Mouse (Mus musculus) MEL (cell line): ENCODE results near the gene Cdk4. TPM values are rescaled to one million over a fixed set of nuclear protein-coding genes. Genes with fewer than 3 reads are reported as not detected.

Experiments
- DNase-seq: peaks from one replicate; pipeline ENCODE4 v3.0.0; 2011; ENCODE audit warnings: low read depth, low spot score
- H3K27ac ChIP-seq: 2 replicates; pipeline ENCODE4 v1.5.1; 2012; ENCODE audit warnings: low read depth, mild to moderate bottlenecking, control low read depth, low read length, moderate library complexity; ENCODE audit not compliant: control insufficient read depth
- H3K27me3 ChIP-seq, 2 experiments: fragments of 150-350 bp in 1 of 2; sonication (generic) in 1 of 2; 2 replicates each; pipeline ENCODE4 v1.6.1; 2012; ENCODE audit warnings: low read length in 2 of 2, mild to moderate bottlenecking in 2 of 2, improper control_type of control experiment in 1 of 2, moderate library complexity in 1 of 2; ENCODE audit not compliant: insufficient read depth in 2 of 2, control insufficient read depth in 1 of 2
- H3K36me3 ChIP-seq, 2 experiments: 2 replicates each; pipeline ENCODE4 v1.6.1; 2012 to 2014; ENCODE audit warnings: low read length in 2 of 2, improper control_type of control experiment in 1 of 2, inconsistent platforms in 1 of 2, mild to moderate bottlenecking in 1 of 2; ENCODE audit not compliant: insufficient read depth in 2 of 2, control insufficient read depth in 1 of 2
- H3K4me1 ChIP-seq, 2 experiments: fragments of 150-350 bp in 1 of 2; sonication (generic) in 1 of 2; 2 replicates each; pipeline ENCODE4 v1.6.1; 2012; ENCODE audit warnings: low read length in 2 of 2, improper control_type of control experiment in 1 of 2, mild to moderate bottlenecking in 1 of 2; ENCODE audit not compliant: insufficient read depth in 2 of 2, control insufficient read depth in 1 of 2
- H3K4me3 ChIP-seq, 2 experiments: fragments of 150-350 bp in 1 of 2; sonication (generic) in 1 of 2; 2 replicates each; pipeline ENCODE4 v1.5.1; 2012; ENCODE audit warnings: low read depth in 2 of 2, low read length in 2 of 2, mild to moderate bottlenecking in 2 of 2, moderate library complexity in 2 of 2, control low read depth in 1 of 2, improper control_type of control experiment in 1 of 2; ENCODE audit not compliant: control insufficient read depth in 1 of 2, insufficient read depth in 1 of 2
- H3K79me2 ChIP-seq: 2 replicates; pipeline ENCODE4 v1.6.1; 2012; ENCODE audit warnings: mild to moderate bottlenecking, low read length, moderate library complexity; ENCODE audit not compliant: control insufficient read depth, poor library complexity, insufficient read depth
- H3K9ac ChIP-seq: 2 replicates; pipeline ENCODE4 v1.6.1; 2012; ENCODE audit warnings: low read depth, mild to moderate bottlenecking, control low read depth, low read length, moderate library complexity; ENCODE audit not compliant: control insufficient read depth, poor library complexity, severe bottlenecking
- H3K9me3 ChIP-seq: fragments of 150-350 bp; sonication (generic); replicated peaks from 2 replicates; pipeline ENCODE4 v1.6.1; 2012; ENCODE audit warnings: mild to moderate bottlenecking, low read length, improper control_type of control experiment, moderate library complexity; ENCODE audit not compliant: insufficient read depth
- CHD2 ChIP-seq: IDR thresholded peaks from 2 replicates; pipeline ENCODE4 v1.6.1; 2011; ENCODE audit warnings: low read length, improper control_type of control experiment
- ELF1 ChIP-seq: IDR thresholded peaks from 2 replicates; pipeline ENCODE4 v1.6.1; 2014; ENCODE audit warnings: low read depth, mild to moderate bottlenecking, inconsistent platforms, low read length, improper control_type of control experiment, moderate library complexity
- ETS1 ChIP-seq: IDR thresholded peaks from 2 replicates; pipeline ENCODE4 v1.6.1; 2012; ENCODE audit warnings: low read depth, mild to moderate bottlenecking, inconsistent platforms, low read length, improper control_type of control experiment, moderate library complexity
- GATA1 ChIP-seq: IDR thresholded peaks from 2 replicates; pipeline ENCODE4 v1.6.1; 2011; ENCODE audit warnings: low read depth, low read length, improper control_type of control experiment
- MAFK ChIP-seq: IDR thresholded peaks from 2 replicates; pipeline ENCODE4 v1.6.1; 2011; ENCODE audit warnings: low read depth, mild to moderate bottlenecking, low read length, improper control_type of control experiment, borderline replicate concordance
- MAZ ChIP-seq: IDR thresholded peaks from 2 replicates; pipeline ENCODE4 v1.6.1; 2012; ENCODE audit warnings: low read depth, mild to moderate bottlenecking, inconsistent platforms, low read length, improper control_type of control experiment
- MEF2A ChIP-seq: IDR thresholded peaks from 2 replicates; pipeline ENCODE4 v1.6.1; 2014; ENCODE audit warnings: low read depth, mild to moderate bottlenecking, inconsistent platforms, low read length, improper control_type of control experiment; ENCODE audit not compliant: poor library complexity, insufficient replicate concordance, severe bottlenecking; ENCODE audit errors: extremely low read depth
- MXI1 ChIP-seq: IDR thresholded peaks from 2 replicates; pipeline ENCODE4 v1.6.1; 2011; ENCODE audit warnings: mild to moderate bottlenecking, low read depth, low read length, improper control_type of control experiment
- MYB ChIP-seq: IDR thresholded peaks from 2 replicates; pipeline ENCODE4 v1.6.1; 2011; ENCODE audit warnings: mild to moderate bottlenecking, low read depth, low read length, improper control_type of control experiment
- SIN3A ChIP-seq: IDR thresholded peaks from 2 replicates; pipeline ENCODE4 v1.6.1; 2012; ENCODE audit warnings: low read length, improper control_type of control experiment, inconsistent platforms
- TBP ChIP-seq: IDR thresholded peaks from 2 replicates; pipeline ENCODE4 v1.8.0; 2011; ENCODE audit warnings: low read depth, low read length, improper control_type of control experiment
- TCF12 ChIP-seq: IDR thresholded peaks from 2 replicates; pipeline ENCODE4 v1.6.1; 2014; ENCODE audit warnings: low read depth, mild to moderate bottlenecking, inconsistent platforms, low read length, improper control_type of control experiment, moderate library complexity
- UBTF ChIP-seq: IDR thresholded peaks from 2 replicates; pipeline ENCODE4 v1.6.1; 2012; ENCODE audit warnings: low read depth, mild to moderate bottlenecking, inconsistent platforms, low read length, improper control_type of control experiment, moderate library complexity, borderline replicate concordance; ENCODE audit not compliant: insufficient read depth
- USF2 ChIP-seq, 2 experiments: IDR thresholded peaks; 2 replicates each; pipeline ENCODE4 v1.6.1; 2011 to 2012; ENCODE audit warnings: improper control_type of control experiment in 2 of 2, low read length in 2 of 2, borderline replicate concordance in 1 of 2, inconsistent platforms in 1 of 2, low read depth in 1 of 2, mild to moderate bottlenecking in 1 of 2; ENCODE audit not compliant: insufficient read depth in 1 of 2
- ZC3H11A ChIP-seq: IDR thresholded peaks from 2 replicates; pipeline ENCODE4 v1.6.1; 2012; ENCODE audit warnings: low read depth, mild to moderate bottlenecking, inconsistent platforms, low read length, improper control_type of control experiment
- polyA plus RNA-seq, 2 experiments: library from polyadenylated mRNA; stranded (reverse) in 1 of 2; unstranded in 1 of 2; fragments of >175 nt in 1 of 2; fragments of >200 nt in 1 of 2; gene quantifications; 2 replicates each; pipeline versions ENCODE4 v1.2.1 to v1.2.4; 2012; ENCODE audit warnings: low replicate concordance in 2 of 2, low read depth in 1 of 2; ENCODE audit not compliant: insufficient read length in 2 of 2, insufficient read depth in 1 of 2, missing spikeins in 1 of 2
- total RNA-seq: library from RNA; depleted of rRNA; stranded (reverse); fragments of 300-350 nt; gene quantifications from 2 replicates; pipeline ENCODE4 v1.2.3, GENCODE M21; 2012

The Cdk4 gene
- total and polyA plus RNA-seq, 3 experiments = 443 to 1,325 (median 843) TPM

DNA sequence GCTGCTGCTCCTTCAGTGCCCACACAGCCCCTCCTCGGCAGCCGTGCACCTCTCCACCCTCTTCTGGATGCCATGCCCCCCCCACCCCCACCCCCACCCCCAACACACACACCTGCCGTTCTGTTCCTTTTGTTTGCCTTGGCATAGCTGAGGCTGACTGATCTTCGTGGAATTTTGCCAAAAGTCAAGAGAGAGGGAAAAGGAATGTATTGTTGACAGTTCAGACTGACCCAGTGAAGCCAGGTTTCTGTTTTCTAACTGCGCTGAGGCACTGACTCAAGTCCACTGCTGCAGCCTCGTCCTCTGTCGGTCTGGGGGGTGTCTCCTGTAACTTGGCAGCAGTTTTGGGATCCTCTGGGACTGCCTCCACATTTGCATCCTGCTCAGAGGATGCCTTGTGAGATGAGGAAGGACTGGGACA, 31.1 kb downstream of the Cdk4 start:
- H3K4me3 ChIP-seq = no peak overlapping the region
- DNase-seq = no peak
- no peak overlapping the region for H3K9ac ChIP-seq
- no peaks in the 10 kb centered on the region for H3K79me2 ChIP-seq
- no peaks in the 10 kb centered on the region for H3K4me1 ChIP-seq
- no peaks in the 10 kb centered on the region for H3K36me3 ChIP-seq
- no peaks in the 10 kb centered on the region for H3K9me3 ChIP-seq
- H3K27me3 ChIP-seq = no peaks in the 10 kb centered on the region
- no peak for TF ChIP-seq UBTF
- TF ChIP-seq ELF1 = no peak
- no peak for TF ChIP-seq MAFK
- no peak for TF ChIP-seq TBP
- no peak for TF ChIP-seq ETS1
- no peak overlapping the region for H3K27ac ChIP-seq

DNA sequence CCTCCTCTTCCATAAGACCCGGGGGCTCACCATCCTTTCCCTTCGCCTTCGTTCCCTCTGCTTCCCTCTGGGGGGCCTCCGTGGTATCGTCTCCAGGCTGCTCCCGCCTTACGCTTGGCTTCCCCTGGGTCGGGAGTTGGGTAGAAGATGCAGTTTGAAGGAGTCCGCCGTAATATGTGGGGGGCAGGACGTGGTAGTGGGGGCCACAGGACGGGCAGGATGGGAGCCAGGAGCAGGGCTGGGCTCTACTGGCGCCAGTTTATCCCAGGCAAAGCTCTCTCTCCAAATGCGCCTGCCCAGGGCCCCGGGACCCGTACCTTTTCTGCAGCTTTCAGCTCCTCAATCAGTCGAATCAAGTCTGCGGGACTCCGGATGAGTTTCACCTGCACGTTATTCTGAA, 35.2 kb downstream of the Cdk4 start:
- H3K27ac ChIP-seq = no peak overlapping the region
- peaks cover 2 to 13% of the 10 kb centered on the region in 2 experiments for H3K4me1 ChIP-seq
- H3K4me3 ChIP-seq = no peak overlapping the region
- H3K36me3 ChIP-seq = peaks cover 2% of the 10 kb centered on the region in 2 experiments; a peak in 2 of 4 replicates
- no peaks in the 10 kb centered on the region for H3K79me2 ChIP-seq
- H3K9ac ChIP-seq = no peak overlapping the region
- H3K9me3 ChIP-seq = no peaks in the 10 kb centered on the region
- no peak for TF ChIP-seq GATA1
- no peak for TF ChIP-seq ELF1
- TF ChIP-seq SIN3A = no peak
- TF ChIP-seq CHD2 = no peak
- no peak for TF ChIP-seq USF2 (IDR thresholded peaks at IDR 0.05; ENCODE audit: borderline replicate concordance in 1 of 2, insufficient read depth in 1 of 2, low read depth in 1 of 2, low read length in 2 of 2)
- TF ChIP-seq MAFK = no peak
- no peaks in the 10 kb centered on the region for H3K27me3 ChIP-seq
- no peak for DNase-seq

- Histone ChIP-seq H3K36me3 (peaks cover 2 to 7% of the 10 kb centered on the region in 2 experiments; a peak in 2 of 4 replicates), H3K27me3 (no peaks in the 10 kb centered on the region), H3K4me1 (peaks cover 2 to 20% of the 10 kb centered on the region in 2 experiments), H3K79me2 (no peaks in the 10 kb centered on the region), H3K27ac (no peak overlapping the region), H3K9ac (no peak overlapping the region), H3K9me3 (no peaks in the 10 kb centered on the region), H3K4me3 (no peak overlapping the region)
- DNase-seq = no peak
- TF ChIP-seq TCF12 (no peak), ZC3H11A (no peak), MYB (no peak), USF2 (IDR thresholded peaks at IDR 0.05; ENCODE audit: borderline replicate concordance in 1 of 2, insufficient read depth in 1 of 2, low read depth in 1 of 2, low read length in 2 of 2) (no peak), CHD2 (no peak), MEF2A (no peak), MAFK (no peak), MAZ (no peak), TBP (no peak), MXI1 (no peak)
Observed at GRCm38 (mm10) chr10:127099191-127099590, 35.9 kb downstream of the Cdk4 start.
